Mouse (Mus musculus) heart, postnatal 25 days (tissue): ENCODE measurements around the gene Lhx1. TPM values are rescaled to one million over a fixed set of nuclear protein-coding genes. Genes with fewer than 3 reads are reported as not detected.

Experiments
- DNase-seq: peaks from one replicate; pipeline ENCODE4 v3.0.0; 2022; ENCODE audit warnings: low spot score
- intact Hi-C: fragments of 180-260 bp; cut with DNase I; formaldehyde crosslinking; loops from one replicate; pipeline ENCODE4 v1.15.1; 2025
- total RNA-seq, 2 experiments: library from RNA; stranded (reverse); gene quantifications; 2 replicates each; pipeline ENCODE4 v1.2.3; 2021

Gene Lhx1
- total RNA-seq, 2 experiments from 2014 or later: not detected

DNA sequence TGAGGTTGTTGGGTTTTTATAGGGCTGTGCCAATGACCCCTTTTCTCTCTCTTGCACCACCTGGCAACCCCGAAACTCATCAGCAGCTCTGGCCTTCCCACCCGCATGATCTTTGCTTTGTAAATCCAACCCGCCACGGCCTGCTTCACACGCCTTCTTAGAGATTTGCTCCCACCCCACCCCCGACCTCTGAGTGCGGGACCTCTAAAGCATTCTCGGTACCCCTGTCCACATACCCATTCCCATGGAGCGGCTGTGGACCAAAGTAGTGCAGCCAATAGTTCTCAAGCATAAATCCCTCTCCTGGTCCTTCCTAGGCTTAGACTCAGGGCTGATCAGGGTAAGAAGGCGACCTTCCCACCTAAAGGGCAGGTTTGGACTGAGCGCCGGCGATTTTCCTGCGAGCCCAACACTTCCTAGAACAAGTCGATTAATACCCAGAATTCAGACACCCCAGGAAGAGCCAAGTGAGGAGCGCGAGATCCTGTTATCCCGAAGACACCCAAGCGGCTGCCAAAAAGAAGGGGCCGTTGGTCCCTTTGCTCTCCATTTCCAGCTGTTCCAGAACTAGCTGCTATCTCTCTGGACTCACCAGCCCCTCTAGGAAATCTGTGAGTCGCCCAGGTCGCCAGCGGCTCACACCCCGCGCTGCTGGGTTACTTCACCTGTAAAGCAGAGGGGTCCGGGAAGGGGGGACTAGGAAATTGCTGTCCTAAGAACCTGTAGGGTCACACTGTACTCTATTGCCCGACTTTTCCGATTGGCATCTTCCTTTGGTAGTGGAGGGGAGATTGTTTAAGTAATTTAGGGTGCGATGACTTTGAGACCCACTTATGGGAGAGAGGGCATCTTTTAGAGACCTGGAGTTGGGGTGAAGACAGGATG is 1.9 kb upstream of the Lhx1 start:
- intact Hi-C loops: loop anchor here (10.0 kb wide), 1 partner anchor 268 kb away; no protein-coding TSS in a partner anchor
- no peak for DNase-seq

DNA sequence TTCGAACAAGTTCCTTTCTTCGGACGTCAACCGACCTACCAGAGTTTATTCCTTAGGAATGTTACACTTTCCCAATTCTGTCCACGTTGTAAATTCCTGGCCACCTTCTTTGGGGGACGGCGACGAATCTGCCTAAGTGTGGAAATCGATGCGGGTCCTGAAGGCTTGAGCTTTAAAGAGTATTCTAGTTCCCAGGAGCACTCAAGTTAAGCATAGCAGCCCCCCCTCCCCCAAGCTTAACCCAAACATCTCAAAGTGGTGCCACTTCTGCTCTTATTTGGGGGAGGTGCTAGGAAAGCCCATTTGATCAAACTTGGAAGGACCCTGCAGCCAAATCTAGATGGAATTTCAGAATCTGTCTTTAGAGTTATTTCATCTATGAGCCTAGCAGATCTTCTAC is 1.1 kb upstream of the Lhx1 start:
- intact Hi-C loops: loop anchor here (10.0 kb wide), 1 partner anchor 268 kb away; no protein-coding TSS in a partner anchor
- no peak for DNase-seq

DNA sequence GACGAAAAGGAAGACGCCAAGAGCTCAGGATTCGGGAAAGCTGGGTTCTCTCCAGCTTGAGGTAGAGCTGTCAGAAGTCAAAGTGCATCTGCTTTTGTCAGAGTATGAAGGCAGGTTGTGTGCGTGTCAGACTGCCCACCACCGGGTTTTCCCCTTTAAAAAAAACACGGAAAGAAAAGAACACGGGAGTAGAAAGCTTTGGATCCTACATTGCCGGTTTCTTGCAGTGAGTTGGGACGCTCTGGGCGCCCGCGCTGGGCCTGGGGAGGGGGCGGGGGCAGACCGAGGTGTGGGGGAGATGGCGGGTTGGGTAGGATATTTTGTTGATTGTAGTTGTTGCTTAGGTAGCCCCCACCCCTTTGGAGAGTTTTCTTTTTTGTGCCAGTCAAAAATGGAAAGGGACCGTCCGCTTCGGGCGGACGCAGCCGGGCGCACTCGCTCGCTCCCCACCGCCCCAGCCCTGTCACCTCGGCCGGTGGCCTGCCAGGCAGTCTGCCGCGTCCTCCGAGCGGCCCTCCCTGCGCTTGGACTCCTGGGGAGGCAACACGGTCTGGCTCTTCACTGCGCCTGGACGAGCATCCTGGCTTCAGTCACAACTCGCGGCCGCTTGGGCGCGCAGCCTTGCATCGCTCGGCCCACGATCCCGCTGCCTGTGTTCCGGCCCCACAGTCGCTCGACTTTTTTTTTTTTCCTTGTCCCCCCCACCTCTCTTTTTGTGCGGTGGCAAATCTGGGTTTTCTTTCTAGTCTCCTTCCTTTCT is 644 bp downstream of the Lhx1 start:
- intact Hi-C loops: loop anchor here (10.0 kb wide), 1 partner anchor 270 kb away; no protein-coding TSS in a partner anchor
- DNase-seq: no peak

DNA sequence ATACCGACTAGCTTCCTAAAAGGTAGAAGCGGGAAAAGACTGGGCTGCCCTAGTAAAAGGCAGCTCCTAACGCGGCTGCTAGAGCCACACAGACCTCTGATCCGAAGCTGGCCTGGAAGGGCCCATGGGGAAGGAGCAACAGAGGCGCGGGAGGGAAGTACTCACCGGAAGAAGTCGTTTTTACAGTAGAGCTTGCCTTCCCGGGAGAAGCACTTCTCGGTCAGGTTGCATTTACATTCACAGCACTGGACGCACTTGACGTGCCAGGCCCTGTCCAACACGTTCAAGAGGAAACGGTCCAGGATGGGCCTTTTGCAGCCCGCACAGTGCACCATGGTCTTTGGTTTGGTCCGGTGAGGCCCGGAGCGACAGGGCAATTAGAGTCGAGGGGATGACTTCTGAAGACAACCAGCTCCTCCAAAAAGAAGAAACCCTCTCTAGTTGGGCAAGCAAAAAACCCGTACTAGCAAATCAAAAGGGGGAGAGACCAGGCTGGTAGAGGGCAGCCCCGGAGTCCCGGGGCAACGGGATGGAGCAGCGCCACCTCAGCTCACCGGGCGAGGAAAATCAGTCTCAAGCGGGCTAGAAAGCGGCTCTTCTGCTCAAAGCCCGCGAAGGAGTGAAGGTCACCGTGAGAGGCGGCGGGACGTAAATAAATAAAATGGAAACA is 1.4 kb downstream of the Lhx1 start:
- intact Hi-C loops: loop anchor here (10.0 kb wide), 1 partner anchor 271 kb away; no protein-coding TSS in a partner anchor

DNA sequence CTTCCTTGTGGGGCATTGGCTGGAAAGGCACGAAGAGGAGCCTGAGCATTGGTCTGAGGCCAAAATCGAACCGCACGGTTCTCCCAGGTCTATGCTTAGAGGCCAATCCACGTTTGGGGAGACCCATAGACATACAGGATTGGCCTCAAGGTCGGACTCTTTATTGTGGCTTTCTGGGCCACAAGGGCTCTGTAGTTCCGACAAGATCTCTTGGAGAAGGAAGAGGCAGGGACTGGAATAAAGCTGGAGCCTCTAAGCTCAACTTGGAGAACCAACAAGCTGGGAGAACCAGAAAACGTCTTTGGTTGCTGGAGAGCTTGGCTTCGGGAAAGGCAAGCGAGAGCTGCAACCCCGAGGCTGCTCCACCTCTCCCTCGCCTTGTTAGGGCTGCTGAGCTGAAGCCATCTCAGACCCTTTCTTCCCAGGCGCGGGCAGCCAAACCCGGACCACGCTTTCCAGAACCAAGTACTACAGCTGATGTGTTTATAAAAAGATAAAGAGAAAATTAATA is 2.0 kb downstream of the Lhx1 start:
- intact Hi-C loops: loop anchor here (10.0 kb wide), 1 partner anchor 271 kb away; no protein-coding TSS in a partner anchor
- DNase-seq: no peak

More for the DNA sequence above, 1.4 kb downstream of the Lhx1 start:
- no peak for DNase-seq

DNA sequence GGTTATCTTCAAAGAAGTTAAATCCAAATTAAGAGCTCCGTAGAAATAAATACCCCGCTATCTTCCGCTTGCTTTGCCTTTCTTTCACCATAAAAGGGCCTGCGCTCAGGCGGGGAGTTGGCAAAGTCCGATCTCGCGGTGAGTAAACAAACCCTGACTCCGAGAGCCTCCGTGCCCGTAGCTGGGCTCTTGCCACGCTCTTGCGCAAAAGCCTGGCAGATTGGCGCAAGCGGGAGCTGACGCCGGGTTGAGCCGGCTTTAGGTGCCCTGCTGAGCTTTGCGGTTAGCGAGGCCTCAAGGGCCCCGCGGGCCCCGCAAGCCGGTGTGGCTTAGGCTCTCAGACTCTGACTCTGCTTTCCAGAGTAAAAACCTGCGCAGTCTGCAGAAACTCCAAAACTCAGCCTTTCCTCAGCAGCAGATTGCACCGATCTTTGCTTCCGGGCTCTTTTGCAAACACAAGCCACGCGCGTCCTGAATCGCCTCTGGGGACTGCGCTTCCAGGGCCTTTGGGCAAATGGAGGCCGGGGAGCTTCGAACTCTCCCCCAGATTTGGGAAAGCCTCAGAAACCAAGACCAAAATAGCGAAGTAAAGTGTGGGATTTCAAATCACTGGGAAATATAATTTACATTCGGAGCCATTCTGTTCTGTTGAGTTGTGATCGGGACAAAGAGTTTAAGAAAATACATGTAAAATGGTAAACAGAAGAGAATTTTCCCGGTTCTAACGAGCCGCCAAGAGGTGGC is 2.6 kb downstream of the Lhx1 start:
- intact Hi-C loops: loop anchor here (10.0 kb wide), 1 partner anchor 272 kb away; no protein-coding TSS in a partner anchor
- DNase-seq: peak; percentile 52

DNA sequence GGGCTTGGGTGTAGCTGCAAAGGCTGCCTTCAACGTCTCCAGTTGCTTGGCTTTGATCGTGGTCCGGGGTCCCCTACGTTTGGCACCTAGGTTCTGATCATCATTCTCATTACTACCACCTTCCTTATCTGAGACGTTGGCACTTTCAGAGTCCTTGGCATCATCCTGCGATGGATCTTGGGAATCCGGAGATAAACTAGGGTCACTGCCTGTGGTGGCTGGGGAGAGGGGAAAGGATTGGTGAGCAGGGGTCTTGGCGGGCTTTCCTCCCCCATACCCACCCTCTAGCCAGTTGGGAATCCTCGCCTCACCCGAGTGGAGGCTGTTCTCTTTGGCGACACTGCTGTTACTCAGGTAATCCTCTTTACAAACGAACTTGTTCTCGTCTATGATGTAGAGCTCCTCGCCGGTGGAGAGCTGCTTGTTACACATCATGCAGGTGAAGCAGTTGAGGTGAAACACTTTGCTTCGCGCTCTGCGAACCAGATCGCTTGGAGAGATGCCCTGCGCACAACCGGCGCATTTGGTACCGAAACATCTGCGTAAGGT is 3.5 kb downstream of the Lhx1 start:
- intact Hi-C loops: loop anchor here (10.0 kb wide), 1 partner anchor 273 kb away; no protein-coding TSS in a partner anchor
- no peak for DNase-seq

DNA sequence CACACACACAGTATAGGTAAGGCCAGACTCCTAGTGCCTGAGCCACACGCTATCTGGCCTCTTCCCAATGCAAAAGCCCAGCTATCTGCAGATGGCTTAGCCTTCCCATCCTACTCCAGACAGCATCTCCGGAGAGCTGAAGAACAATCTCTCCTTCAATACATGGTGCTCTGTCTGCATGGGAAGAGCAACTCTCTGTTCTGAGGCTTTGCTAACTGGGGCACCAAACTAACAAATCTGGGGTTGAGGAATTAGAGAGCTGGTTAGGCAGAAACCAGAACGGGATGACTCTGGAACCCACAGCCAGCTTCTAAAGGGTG is 4.3 kb downstream of the Lhx1 start:
- DNase-seq: no peak
- intact Hi-C loops: loop anchor here (10.0 kb wide), 1 partner anchor 274 kb away; no protein-coding TSS in a partner anchor

DNA sequence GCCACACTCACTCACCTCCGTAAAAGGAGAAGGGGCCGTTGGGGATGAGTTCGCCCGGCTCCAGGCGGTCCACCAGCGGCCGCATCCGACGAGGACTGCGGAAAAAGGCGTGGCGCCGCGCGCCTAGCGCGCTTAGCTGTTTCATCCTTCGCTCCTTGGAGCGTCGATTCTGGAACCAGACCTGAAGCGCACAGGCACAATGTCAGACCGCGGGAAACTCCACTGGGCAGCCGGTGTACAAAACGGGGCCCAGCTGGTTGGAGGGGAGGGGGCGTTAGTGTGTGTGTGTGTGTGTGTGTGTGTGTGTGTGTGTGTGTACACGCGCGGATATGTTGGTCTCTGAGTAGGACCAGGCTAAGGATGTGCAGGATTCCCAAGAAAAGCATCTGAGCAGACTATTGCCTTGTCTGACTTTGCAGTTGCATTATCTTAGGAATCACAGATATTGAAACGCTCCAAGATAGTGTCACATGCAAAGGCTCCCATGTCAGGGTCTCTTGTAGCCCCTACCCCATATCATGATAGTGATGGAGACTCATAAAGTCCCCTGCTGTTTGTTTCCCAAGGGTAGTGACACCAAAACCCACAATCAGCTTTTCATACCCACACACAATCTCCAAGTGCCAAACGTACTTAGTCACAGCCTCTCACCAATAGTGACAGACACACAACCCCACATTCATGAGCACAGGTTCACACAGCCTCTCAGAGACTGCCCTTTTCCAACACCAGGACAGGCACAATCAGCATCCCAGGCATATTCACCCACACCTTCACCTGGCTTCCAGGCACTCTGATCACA is 4.9 kb downstream of the Lhx1 start:
- no peak for DNase-seq
- intact Hi-C loops: loop anchor here (10.0 kb wide), 1 partner anchor 274 kb away; no protein-coding TSS in a partner anchor

DNA sequence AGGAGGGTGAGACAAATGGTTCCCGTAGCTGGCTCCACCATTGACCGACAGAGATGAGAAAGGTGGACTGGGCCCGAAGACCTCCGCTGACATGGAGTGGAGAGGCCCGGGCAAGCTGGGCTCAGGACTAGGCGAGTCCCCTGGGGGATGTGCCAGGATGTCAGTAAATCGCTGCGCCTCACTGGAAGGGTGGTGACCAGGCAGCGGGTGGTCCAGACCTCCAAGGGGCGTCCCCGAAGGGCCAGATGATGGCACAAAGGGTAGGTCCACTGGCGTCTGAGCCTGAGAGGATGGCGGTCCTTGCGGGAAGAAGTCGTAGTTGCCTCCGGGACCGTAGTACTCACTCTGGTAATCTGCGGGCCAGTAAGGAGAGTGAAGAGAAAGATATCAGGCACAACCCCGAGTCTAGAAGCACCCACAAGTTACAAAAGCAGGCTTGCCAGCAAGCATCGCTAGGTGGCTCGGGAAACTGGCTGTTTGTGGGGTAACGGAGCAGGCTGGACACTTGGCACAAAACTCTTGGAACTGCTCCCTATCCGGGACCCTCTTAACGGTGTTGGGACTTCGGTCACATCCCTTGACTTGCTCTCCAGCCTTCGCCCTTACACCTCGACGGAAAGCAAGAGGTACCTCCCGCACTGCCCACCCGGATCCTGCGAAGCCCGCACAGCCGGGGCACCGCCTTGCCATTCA is 5.6 kb downstream of the Lhx1 start:
- intact Hi-C loops: loop anchor here (10.0 kb wide), 1 partner anchor 275 kb away; no protein-coding TSS in a partner anchor
- no peak for DNase-seq

DNA sequence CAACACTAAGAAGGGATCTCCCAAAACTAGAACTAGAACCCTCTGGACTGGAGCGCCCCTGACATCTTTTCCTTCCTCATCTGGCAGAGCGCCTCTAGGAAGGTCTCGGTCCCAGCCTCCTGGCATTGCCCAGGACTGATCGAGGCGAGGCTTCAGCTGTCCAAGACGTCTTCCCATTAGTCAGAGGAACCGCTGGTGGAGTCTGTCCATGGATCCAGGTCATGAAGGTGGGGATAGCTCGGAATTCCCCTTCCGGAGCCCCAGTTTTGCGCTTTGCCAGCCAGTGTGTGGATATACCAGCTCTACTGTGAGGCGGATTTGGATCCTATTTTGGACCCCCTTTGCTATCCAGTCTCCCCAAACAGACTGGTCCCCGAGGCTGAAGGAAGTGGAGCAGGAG is 6.3 kb downstream of the Lhx1 start:
- intact Hi-C loops: no loop called here
- DNase-seq: no peak

DNA sequence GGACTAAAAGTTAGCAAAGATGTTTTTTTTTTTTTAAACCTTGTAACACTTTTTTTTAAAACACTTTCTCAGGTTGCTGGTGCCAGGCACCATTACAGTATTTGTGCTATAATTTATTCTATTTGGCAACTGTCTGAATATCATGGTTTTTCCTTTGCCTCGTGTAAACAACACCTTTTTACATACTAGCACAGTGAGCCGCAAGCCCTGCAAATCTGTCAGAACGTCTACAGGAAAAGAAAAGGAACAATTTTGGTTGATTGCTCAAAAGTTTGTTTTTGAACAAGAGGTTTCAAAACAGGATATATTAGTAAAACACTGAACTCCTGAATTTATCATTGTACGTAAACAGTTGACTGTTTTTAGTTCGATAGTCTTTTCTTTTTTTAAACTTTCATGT is 7.1 kb downstream of the Lhx1 start:
- DNase-seq: no peak
- intact Hi-C loops: no loop called here

DNA sequence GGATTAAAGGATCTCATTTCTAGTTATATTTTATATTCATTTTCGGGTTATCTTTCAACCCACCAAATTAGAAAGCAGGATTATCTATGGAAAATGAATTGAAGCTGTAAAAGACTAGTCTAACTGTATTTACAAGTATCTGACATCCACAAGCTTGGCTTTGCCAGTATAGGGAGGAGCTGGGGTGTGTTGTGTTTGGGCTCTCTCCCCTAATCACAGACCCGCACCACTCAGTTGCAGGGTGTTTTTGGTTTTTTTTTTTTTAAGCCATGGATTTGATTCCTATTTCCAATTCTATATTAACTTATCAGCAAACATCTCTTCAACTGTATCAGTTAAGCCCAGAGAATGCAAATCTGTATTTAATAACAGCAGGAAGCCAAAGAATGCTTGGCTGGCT is 7.9 kb downstream of the Lhx1 start:
- DNase-seq: no peak
- intact Hi-C loops: no loop called here

DNA sequence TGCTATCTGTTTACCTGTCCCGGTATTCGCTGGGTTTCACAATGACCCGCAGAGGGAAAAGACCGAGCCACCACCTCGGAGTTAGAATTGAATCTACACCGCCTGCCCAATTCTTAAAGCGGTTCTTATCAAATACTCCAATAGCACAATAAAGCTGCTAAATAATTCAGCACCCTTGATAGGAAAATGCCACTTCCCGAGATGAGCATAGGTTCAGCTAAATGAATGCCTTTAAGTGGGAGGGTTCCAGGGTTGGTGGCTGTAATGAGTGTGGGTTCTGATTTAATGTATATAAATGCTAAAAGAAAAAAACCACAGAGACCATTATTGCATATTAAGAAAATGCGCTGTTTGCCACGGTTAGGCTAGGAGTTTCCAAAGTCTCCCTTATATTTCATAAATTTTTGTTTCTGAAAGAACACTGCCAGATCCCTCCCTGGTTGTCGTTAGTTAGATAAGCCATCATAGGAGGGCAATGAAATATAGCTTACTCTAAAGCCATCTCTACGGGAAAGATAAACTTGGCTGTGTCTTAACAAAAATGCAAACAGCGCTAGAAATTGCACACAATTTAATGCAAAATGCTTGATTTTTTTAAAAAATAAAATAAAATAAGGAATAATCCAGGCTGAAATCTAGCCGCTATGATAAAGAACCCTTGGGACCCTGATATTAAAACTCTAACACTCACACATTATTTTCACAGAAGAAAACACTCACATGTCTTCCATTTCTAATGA is 8.7 kb downstream of the Lhx1 start:
- intact Hi-C loops: no loop called here
- DNase-seq: no peak

DNA sequence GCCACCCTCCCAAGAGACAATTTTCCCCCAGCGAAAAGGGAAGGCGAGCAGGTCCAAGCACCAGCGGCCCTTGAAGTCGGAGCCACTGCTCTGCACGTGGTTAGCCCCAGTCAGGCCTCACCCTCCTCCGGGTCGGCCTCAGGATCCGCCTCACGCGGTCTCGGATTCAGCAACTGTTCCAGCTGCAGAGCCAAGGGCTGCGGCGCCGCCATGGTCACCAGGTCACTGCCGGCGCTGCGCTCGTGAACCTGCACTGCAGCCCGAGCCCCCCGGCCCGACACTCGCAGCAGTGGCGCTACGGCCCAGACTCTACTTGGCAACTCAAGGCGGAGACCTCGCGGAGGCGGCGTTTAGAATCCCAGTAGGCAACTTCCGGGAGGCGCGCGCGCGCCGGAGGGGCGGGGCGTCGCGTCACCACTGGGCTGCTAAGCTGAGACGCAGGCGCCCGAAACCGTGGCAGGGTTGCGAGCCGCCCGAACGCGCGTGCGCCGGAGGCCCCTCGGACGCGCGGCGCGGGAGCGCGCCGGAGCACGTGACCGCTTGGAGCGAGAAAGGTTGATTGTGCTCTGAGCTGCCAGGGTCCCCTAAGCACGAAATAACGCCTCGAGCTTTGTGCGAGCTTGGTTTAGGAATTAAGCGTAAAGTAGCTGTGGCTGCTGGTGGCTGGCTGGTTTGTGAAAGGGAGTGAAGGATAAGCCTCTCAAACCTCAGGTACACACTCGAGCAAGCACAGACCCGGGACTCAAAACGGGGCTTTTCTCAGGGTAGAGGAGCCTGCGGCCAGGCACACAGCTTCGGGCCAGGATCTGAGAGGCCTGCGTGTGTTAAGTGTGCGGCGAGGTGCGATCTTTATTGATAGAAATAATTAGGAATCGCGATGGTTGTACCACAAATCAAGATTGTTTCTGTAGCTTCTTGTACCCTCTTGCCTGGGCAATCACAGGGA is 11.9 kb downstream of the Lhx1 start, which contains the start of gene Aatf:
Aatf (minus strand) TSS at position 352 of the 946 bp plus-strand sequence.
- DNase-seq: peak; percentile 93
- intact Hi-C loops: loop anchor here (5.0 kb wide), 2 partner anchors 304 to 446 kb away; partner anchors contain the start of genes Dusp14 and Mrm1
